22 mouse cellular contexts compared by ENCODE assay signal in genomic region chr1:54074456-54074855, GRCm38 (mm10).
DNase-seq lines count a peak whose midpoint lies in the region; ATAC-seq lines count a peak whose summit lies in the region.
"Had no signal": no experiment of that assay in that cellular context is flagged by ENCODE, and none has a peak within 500 bp of the region (broad histone marks: within the 10 kb centered on the region; RNA-seq: fewer than 3 reads in every experiment).

No protein-coding gene starts in this region.

- no peaks in the 10 kb centered on the region for H3K36me3 ChIP-seq in embryonic facial prominence, embryonic 13.5 days
- H3K36me3 ChIP-seq: forebrain, embryonic 12.5 days; heart, embryonic 15.5 days; hindbrain, embryonic 12.5 days; limb, embryonic 13.5 days; liver, embryonic 15.5 days had no signal

- DNase-seq in adrenal gland, postnatal 36 days, result peak; percentile 0 to 1
- DNase-seq in adrenal gland, postnatal 14 days, result no peak
- DNase-seq in heart, adult 9 months (ENCODE audit: low spot score in 2 of 2), result peak; percentile 22 to 25
- DNase-seq in heart, postnatal 4 days, result no peak
- DNase-seq in heart, postnatal 25 days (ENCODE audit: low spot score), result peak; percentile 4
- DNase-seq in neural tube, embryonic 10.5 days (ENCODE audit: extremely low spot score, low spot score), result no peak
- no peak for DNase-seq in right cerebral cortex, postnatal 4 days
- DNase-seq: cerebellum, adult 11 months; cerebellum, postnatal 25 days; kidney, adult 9 months; kidney, postnatal 36 days; layer of hippocampus, adult 9-11 months; lung, postnatal 14 days; thymus, postnatal 25 days had no signal

- H3K27me3 ChIP-seq in embryonic facial prominence, embryonic 13.5 days, result no peaks in the 10 kb centered on the region
- H3K27me3 ChIP-seq: forebrain, embryonic 12.5 days; heart, embryonic 15.5 days; hindbrain, embryonic 12.5 days; limb, embryonic 13.5 days; liver, embryonic 15.5 days; megakaryocyte, embryonic 14.5 days had no signal

- peak overlapping the region; percentile 22 for H3K27ac ChIP-seq in embryonic facial prominence, embryonic 13.5 days
- H3K27ac ChIP-seq: forebrain, embryonic 12.5 days; heart, embryonic 15.5 days; hindbrain, embryonic 12.5 days; limb, embryonic 13.5 days; liver, embryonic 15.5 days had no signal

- no peak overlapping the region for H3K9ac ChIP-seq in embryonic facial prominence, embryonic 13.5 days
- H3K9ac ChIP-seq: forebrain, embryonic 12.5 days; heart, embryonic 15.5 days; hindbrain, embryonic 12.5 days; limb, embryonic 13.5 days; liver, embryonic 15.5 days had no signal

- no peak overlapping the region for H3K4me2 ChIP-seq in embryonic facial prominence, embryonic 13.5 days
- H3K4me2 ChIP-seq: forebrain, embryonic 12.5 days; heart, embryonic 15.5 days; hindbrain, embryonic 12.5 days; limb, embryonic 13.5 days; liver, embryonic 15.5 days had no signal

- peaks cover 11% of the 10 kb centered on the region for H3K4me1 ChIP-seq in embryonic facial prominence, embryonic 13.5 days
- H3K4me1 ChIP-seq: forebrain, embryonic 12.5 days; hindbrain, embryonic 12.5 days; liver, embryonic 15.5 days; megakaryocyte, embryonic 14.5 days had no signal

- no peak for ATAC-seq in embryonic facial prominence, embryonic 13.5 days (ENCODE audit: insufficient number of reproducible peaks, insufficient read depth, low FRiP score, low TSS enrichment, low read depth)
- ATAC-seq: inflammation-experienced regulatory T-cells, adult 6 months had no signal

- intact Hi-C loops in heart, postnatal 25 days (cut with DNase I), result no loop called here

- no peaks in the 10 kb centered on the region for H3K9me3 ChIP-seq in embryonic facial prominence, embryonic 13.5 days
- H3K9me3 ChIP-seq: forebrain, embryonic 12.5 days; heart, embryonic 15.5 days; hindbrain, embryonic 12.5 days; limb, embryonic 13.5 days; liver, embryonic 15.5 days; megakaryocyte, embryonic 14.5 days had no signal

- 16% methylated on average over 1 of the region's 1 CpGs for WGBS in embryonic facial prominence, embryonic 13.5 days

- H3K4me3 ChIP-seq in embryonic facial prominence, embryonic 13.5 days, result no peak overlapping the region
- H3K4me3 ChIP-seq: forebrain, embryonic 12.5 days; heart, embryonic 15.5 days; hindbrain, embryonic 12.5 days; limb, embryonic 13.5 days; liver, embryonic 15.5 days; megakaryocyte, embryonic 14.5 days had no signal

Comparison
In these comparisons a context has a peak if more than half of its experiments do, and no peak if none do; other contexts are left out.
1. DNase-seq: peak in adrenal gland, postnatal 36 days (2 of 2), heart, adult 9 months (2 of 2) and heart, postnatal 25 days (single experiment); none in adrenal gland, postnatal 14 days (single experiment), heart, postnatal 4 days (single experiment), neural tube, embryonic 10.5 days (single experiment) and right cerebral cortex, postnatal 4 days (single experiment).